Mouse (Mus musculus): ENCODE data around the gene Cebpb. TPM values are rescaled to one million over a fixed set of nuclear protein-coding genes. Genes with fewer than 3 reads are reported as not detected.
"Not testable (repeated sequence)": the region's sequence is repeated elsewhere in the genome, so short reads cannot be mapped to it uniquely, and the experiment has no call there.

The Cebpb gene
- 100 to 1,000 TPM; 106 to 181 TPM for total RNA-seq (2021)
- long read RNA-seq, experiment 1, transcript Cebpb-201 (1 exons, 1,504 nt) = major isoform, 923 of 923 reads
- long read RNA-seq, experiment 1, partial matches to known transcripts = 0 of 923 reads
- long read RNA-seq, experiment 1, other reads (novel, unspliced or antisense) = 0 of 923 reads
- long read RNA-seq, experiment 2, transcript Cebpb-201 (1 exons, 1,504 nt) = major isoform, 523 of 523 reads
- long read RNA-seq, experiment 2, partial matches to known transcripts = 0 of 523 reads
- long read RNA-seq, experiment 2, other reads (novel, unspliced or antisense) = 0 of 523 reads

DNA sequence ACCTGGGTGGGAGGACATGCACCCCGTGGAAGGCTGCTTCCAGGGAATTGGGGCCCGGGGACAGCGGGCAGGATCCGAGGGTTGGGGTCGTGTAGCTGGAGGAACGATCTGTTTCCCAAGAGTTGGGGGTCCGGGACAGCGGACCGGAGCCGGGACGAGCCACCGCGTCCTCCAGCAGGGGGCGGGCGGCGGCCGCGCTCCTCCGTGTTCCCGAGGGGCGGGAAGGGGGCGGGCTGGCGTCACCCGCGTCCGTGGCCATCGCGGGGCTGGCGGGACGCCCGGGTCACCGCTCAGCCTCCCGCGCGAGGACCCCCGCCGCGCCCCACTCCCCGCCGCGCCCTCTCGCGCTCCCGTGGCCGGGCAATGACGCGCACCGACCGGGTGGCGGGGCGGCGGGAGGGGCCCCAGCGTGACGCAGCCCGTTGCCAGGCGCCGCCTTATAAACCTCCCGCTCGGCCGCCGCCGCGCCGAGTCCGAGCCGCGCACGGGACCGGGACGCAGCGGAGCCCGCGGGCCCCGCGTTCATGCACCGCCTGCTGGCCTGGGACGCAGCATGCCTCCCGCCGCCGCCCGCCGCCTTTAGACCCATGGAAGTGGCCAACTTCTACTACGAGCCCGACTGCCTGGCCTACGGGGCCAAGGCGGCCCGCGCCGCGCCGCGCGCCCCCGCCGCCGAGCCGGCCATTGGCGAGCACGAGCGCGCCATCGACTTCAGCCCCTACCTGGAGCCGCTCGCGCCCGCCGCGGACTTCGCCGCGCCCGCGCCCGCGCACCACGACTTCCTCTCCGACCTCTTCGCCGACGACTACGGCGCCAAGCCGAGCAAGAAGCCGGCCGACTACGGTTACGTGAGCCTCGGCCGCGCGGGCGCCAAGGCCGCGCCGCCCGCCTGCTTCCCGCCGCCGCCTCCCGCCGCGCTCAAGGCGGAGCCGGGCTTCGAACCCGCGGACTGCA lies at the start of gene Cebpb:
TSS of gene Cebpb (plus strand) at position 418 of the 954 bp plus-strand sequence.
- Histone ChIP-seq H3K4me3 (peak within 1 kb of the TSS; percentile 93), H3K27ac (peak within 1 kb of the TSS; percentile 98)
- intact Hi-C loops (cut with DNase I) = loop anchor here (10.0 kb wide), 1 partner anchor 326 kb away; the partner anchor contains the start of gene Ripor3
- peak; percentile 96 for DNase-seq
- peak; percentile 78 for TF ChIP-seq CTCF (IDR thresholded peaks at IDR 0.05)

DNA sequence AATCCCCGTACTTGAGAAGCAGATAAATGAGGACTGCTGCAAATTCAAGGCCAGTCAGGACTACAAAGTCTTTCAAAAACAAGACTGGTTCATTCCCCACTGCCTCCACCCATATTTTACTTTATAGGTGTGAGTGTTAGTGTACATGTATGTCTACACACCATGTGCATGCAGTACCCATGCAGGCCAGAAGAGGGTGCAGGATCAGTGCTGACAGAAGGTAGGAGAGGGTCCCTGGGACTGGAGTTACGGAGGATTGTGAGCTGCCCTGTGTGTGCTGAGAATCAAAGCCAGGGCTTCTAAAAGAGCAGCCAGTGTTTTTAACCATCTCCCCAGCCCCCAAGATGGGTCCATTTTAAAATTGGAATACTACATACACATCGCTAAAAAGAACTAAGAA lies 48.4 kb upstream of the Cebpb start:
- peak; percentile 40 for DNase-seq
- no peak overlapping the region for H3K27ac ChIP-seq
- H3K4me3 ChIP-seq = no peak overlapping the region
- intact Hi-C loops (cut with DNase I) = no loop called here
- peak; percentile 69 for TF ChIP-seq CTCF (IDR thresholded peaks at IDR 0.05)

DNA sequence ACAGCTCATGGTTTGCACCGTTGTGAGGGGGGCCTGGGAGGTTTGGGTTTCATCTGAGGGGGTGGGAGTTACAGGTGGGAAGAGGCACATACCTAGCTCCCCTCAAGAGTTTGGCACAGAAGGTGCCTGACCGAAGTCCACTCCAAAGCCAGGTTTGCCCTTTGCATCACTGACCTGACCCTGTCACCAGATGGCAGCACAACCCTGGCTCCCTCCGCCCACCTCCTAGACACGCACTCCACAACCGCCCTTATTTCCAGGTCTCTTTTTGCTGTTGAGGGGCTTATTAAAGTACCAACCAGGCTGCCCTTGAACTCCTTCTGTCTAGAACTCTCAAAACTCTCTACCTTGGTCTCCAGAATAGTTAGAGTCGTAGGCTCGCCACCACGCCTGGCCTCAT lies 47.4 kb upstream of the Cebpb start:
- Histone ChIP-seq H3K4me3 (no peak overlapping the region), H3K27ac (no peak overlapping the region)
- peak; percentile 78 for DNase-seq
- intact Hi-C loops (cut with DNase I) = loop anchor here (1.0 kb wide), 2 partner anchors 39 to 254 kb away; no protein-coding TSS in a partner anchor
- TF ChIP-seq CTCF (IDR thresholded peaks at IDR 0.05) = peak; percentile 82

DNA sequence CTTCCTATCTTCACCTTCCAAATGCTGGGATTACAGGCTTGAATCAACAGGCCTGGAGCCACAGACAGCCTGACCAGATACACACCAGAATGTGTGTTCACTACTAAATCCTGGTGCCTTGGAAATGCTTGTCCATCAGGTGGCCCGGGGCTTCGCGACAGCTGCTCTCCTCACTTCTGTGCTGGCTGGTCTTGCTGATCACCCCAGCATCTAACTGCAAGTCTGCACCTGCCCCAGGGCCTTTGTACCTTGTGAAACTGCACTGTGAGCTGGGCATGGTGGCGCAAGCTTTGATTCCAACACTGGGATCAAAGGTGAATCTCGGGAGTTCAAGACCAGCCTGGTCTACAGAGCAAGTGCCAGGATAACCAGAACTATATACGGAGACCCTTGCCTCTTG lies 46.6 kb upstream of the Cebpb start:
- Histone ChIP-seq H3K4me3 (no peak overlapping the region), H3K27ac (no peak overlapping the region)
- intact Hi-C loops (cut with DNase I) = no loop called here
- no peak for DNase-seq
- no peak for TF ChIP-seq CTCF (IDR thresholded peaks at IDR 0.05)

DNA sequence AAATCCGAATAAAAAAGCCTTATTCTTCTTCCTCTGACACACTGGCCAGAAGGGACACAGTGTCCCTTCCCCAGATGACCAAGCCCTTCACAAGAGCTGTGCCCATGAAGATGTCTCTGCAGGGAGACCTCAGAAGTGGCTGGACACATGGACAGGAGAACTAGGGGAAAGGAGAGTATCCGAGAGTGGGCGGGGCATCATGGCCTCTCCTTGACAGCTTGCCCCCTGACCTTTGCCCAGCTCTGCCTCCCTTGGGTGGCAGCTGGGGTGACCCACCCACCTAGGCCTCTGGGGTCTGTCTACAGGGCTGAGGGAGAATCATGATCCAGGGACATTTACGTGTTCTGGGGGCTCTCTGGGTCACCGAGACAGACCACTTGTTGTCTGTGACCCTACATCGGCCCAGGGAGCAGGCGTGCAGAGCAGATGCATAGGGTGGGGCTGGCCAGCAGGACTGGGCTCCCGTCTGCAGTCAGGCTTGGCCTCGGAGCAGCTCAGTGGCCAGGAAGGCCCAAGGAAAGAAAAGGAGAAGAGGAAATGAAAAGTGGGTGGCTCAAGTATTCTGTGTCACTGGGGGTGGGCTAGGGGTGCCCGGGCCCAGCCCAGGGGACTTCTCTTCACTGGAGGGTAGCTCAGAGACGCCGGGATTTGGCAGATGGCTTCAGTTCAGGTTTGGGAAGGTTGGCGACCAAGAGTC lies 45.2 kb upstream of the Cebpb start:
- H3K4me3 ChIP-seq; DNase-seq; intact Hi-C loops (cut with DNase I): not testable (repeated sequence)
- peak overlapping the region; percentile 40 for H3K27ac ChIP-seq

DNA sequence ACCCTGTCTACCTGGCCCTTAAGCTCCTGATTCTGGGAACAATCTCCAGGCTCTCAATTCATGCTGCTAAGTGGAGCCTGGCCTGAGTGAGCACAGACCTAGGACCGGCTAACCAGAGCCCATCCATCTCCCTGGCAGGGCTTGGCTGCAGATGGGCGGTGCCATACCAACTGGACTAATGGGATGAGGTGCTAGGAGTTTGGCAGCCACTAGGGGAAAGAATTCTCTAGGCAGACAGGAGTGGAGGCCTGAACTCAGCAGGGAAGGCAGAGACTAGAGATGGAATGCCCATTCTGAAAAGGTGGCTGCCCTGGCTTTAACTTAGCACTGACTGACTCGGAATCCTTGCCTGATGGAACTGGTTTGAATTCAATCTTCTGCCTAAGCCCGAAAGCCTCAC lies 42.3 kb upstream of the Cebpb start:
- DNase-seq = no peak
- no peak for TF ChIP-seq CTCF (IDR thresholded peaks at IDR 0.05)
- intact Hi-C loops (cut with DNase I) = no loop called here
- H3K4me3 ChIP-seq = no peak overlapping the region
- no peak overlapping the region for H3K27ac ChIP-seq

DNA sequence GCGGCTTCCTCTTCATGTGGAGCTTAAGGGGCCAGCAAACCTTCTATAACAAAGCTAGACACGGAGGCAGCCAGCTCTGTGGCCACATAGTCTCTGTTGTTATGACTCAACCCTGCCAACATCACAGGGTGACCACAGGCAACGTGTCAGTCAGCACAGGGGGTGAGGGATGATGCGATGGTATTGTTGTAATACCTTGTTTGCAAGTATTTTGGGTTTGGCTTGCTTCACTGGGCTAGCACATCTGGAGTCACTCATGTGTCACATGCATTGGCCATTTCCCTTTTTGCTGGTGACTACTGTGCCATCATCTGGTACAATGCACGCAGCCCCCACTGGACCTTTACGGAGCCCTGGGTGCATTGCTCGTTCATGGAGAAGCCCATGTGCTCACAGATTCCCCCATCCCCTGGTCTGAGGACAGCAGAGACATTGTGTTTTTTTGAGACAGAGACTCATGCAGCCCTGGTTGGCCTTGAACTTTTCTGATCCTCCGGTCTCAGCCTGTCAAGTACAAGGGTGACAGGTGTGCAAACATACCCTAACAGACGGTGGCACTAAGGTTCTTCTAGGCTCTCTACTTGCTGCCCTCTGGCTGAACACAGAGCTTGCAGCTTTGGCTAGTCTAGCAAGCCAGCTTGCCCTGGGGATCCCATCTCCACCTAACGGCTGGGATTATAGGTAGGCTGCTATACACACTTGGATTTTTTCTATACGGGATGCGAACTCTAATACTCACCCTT lies 39.3 kb upstream of the Cebpb start:
- no peak for TF ChIP-seq CTCF (IDR thresholded peaks at IDR 0.05)
- intact Hi-C loops (cut with DNase I) = no loop called here
- peak; percentile 15 for DNase-seq
- Histone ChIP-seq H3K4me3 (no peak overlapping the region), H3K27ac (no peak overlapping the region)

DNA sequence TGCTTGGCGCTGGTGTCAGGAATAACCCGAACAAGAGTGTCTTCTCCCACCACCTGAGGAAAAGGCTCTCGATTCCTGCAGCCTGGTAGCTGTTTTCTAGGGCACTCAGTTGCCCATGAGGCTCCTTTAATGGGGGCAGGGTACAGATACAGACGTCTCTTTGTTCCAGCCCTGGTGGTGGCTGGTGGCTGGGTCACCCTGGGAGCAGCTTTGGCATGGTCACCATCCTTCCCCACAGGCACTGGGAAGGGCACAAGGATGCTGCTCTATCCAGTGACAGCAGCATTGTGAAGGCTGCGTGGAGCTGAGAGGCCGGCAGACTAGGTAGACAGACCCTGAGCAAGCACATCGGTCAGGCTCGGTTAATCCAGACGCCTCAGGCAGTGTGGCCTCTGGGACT lies 37.1 kb upstream of the Cebpb start:
- no peak for TF ChIP-seq CTCF (IDR thresholded peaks at IDR 0.05)
- peak; percentile 13 for DNase-seq
- Histone ChIP-seq H3K4me3 (no peak overlapping the region), H3K27ac (no peak overlapping the region)
- intact Hi-C loops (cut with DNase I) = no loop called here

DNA sequence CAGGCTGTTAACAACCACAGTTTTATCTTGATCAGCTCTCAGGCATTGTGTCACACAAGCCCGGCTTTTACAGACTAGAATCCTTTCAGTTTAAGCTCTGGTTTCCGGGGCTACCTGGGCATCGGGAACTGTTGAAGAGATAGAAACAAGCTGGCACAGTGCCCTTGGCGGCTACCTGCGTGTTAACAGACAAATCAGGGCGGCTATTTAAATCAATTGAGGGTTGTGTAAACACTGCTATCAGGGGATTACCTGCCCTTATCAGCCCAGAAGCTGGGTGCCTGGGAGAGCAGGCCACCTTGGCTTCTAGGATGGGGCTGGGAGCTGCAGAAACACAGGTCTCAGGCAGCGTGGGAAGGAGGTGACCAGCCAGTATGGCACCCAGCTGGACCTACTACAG lies 36.0 kb upstream of the Cebpb start:
- no peak for TF ChIP-seq CTCF (IDR thresholded peaks at IDR 0.05)
- DNase-seq = peak; percentile 15
- Histone ChIP-seq H3K4me3 (no peak overlapping the region), H3K27ac (no peak overlapping the region)
- intact Hi-C loops (cut with DNase I) = no loop called here

DNA sequence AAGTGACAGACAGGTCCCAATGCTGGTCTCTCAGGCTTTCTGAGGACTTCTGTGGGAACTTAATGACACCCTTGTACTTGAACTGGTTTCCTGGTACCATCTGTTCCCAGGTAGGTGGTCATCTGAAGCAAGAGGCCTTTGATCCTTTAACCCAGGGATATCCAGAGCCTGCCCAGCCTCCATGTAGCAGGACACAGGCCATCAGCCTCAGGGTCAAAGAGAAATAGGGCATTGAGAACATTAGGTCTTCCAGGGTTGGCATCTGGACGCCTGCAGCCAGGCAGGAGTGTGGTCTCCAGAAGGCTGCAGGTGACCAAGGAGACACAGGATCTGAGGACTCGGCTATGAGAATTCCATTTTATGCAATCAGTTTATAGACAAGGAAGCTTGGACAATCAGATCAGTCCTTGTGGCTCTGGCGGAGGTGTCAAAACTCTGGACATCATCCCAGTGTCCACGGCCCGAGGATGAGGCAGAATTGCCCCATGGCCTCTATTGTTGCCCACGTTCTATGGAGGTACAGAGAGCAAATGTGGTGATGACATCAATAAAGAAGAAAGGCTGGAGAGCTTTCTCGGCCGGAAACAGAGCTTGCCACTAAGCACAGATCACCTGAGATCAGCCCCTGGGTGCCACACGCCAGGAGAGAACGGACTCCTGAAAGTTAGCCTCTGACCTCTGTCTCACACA lies 33.7 kb upstream of the Cebpb start:
- no peak for DNase-seq
- H3K27ac ChIP-seq = no peak overlapping the region
- intact Hi-C loops (cut with DNase I) = no loop called here
- H3K4me3 ChIP-seq = no peak overlapping the region
- no peak for TF ChIP-seq CTCF (IDR thresholded peaks at IDR 0.05)

DNA sequence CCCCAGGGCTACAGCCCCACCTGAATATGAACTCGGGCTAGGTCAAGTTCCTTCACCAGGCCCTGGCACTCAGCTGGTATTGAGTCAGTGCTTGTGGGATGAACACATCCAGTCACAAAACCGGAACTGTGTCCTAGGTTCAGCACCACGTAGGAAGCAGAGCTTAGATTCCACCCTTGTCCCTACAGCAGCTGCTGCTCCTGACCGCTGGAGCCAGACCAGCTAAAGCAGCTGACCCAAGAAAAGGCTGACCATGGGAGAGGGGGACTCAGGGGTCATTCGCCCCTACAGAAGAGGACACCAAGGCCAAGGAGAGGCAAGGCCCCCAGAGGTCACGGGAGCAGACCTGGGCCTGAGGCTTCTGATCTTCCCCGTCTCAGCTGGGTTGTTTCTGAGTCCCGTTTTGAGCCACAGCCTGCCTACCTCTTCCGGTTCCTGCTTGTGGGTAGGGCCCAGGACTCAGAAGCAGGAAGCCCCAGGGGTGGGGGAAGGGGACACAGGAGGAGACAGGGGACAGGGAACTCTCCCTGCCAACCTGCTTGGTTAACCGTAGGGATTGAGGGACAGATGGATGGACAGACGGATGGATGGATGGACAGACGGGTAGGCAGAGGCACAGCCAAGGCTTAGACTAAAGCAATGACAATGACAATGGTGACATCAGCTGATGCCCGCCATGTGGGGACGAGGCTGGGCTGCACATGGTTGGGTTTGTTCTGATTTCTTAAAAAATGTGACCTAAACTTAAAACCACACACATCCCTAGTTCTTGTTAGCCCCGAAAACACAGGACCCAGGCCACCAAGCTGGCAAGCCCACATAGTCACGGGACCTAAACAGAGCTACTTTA lies 31.9 kb upstream of the Cebpb start:
- no peak for DNase-seq
- Histone ChIP-seq H3K27ac (peak overlapping the region; percentile 71), H3K4me3 (peak overlapping the region; percentile 48)
- intact Hi-C loops (cut with DNase I) = no loop called here
- no peak for TF ChIP-seq CTCF (IDR thresholded peaks at IDR 0.05)
